Comparison of ENCODE assay signal across 20 mouse cellular contexts in the genomic region with DNA sequence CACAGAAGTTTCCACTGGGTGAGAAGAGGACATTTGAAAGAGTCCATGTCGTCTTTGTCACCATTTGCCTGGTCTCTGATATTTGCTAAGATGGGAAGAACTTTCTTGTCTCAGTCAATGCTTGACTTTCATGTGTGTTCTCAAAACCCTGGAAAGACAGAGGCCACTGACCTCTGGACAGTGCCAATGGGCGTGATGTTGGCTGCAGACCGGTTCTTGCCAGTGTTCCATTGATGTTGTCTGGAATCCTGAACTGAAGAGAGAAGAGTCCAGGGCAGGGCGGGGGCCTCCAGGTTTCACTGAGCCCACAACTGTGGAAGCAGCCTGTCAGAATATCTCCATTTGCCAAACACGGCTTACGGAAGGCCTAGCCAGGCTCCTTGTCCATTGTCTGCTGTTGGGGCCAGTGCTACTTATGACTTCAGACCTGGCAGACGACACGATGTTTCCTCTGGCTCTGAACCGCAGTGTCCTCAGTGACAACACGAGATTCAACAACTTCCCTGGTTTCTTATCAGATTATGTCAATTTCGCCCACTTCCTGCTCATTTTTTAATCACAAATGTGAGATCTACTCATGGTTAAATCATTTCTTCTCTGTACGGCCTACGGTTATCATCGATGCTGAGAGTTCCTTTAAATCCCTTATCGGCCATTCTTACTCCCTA. TPM values are rescaled to one million over a fixed set of nuclear protein-coding genes. Genes with fewer than 3 reads are reported as not detected.
DNase-seq lines count a peak whose midpoint lies in the region; ATAC-seq and TF ChIP-seq lines count a peak whose summit lies in the region.
"Had no signal": no experiment of that assay in that cellular context is flagged by ENCODE, and none has a peak within 500 bp of the region (broad histone marks: within the 10 kb centered on the region; RNA-seq: fewer than 3 reads in every experiment).

No protein-coding gene starts in this region.

- H3K79me2 ChIP-seq in liver, adult 2 months (ENCODE audit: control insufficient read depth, insufficient read depth, low read length): no peaks in the 10 kb centered on the region

- H3K9ac ChIP-seq in heart, embryonic 12.5 days: no peak overlapping the region
- H3K9ac ChIP-seq in liver, adult 2 months (ENCODE audit: low read depth, low read length): no peak overlapping the region
- no peak overlapping the region for H3K9ac ChIP-seq in liver, postnatal 0 days (replicated peaks)
- H3K9ac ChIP-seq: embryonic facial prominence, embryonic 13.5 days; forebrain, embryonic 15.5 days; heart, embryonic 13.5 days; hindbrain, embryonic 15.5 days; liver, embryonic 12.5 days; lung, embryonic 14.5 days; midbrain, embryonic 12.5 days had no signal

- H3K4me2 ChIP-seq in heart, embryonic 12.5 days: no peak overlapping the region
- H3K4me2 ChIP-seq in liver, postnatal 0 days (ENCODE audit: low read depth, low read length): no peak overlapping the region
- H3K4me2 ChIP-seq: embryonic facial prominence, embryonic 13.5 days; forebrain, embryonic 15.5 days; heart, embryonic 13.5 days; hindbrain, embryonic 15.5 days; liver, embryonic 12.5 days; lung, embryonic 14.5 days; midbrain, embryonic 12.5 days had no signal

- no peaks in the 10 kb centered on the region for H3K36me3 ChIP-seq in heart, embryonic 12.5 days
- H3K36me3 ChIP-seq in liver, adult 2 months (ENCODE audit: control insufficient read depth, insufficient read depth, low read length): no peaks in the 10 kb centered on the region
- H3K36me3 ChIP-seq in liver, postnatal 0 days (replicated peaks; ENCODE audit: insufficient read depth, low read length): no peaks in the 10 kb centered on the region
- H3K36me3 ChIP-seq: embryonic facial prominence, embryonic 13.5 days; forebrain, embryonic 15.5 days; heart, embryonic 13.5 days; hindbrain, embryonic 15.5 days; liver, embryonic 12.5 days; midbrain, embryonic 12.5 days had no signal

- no peak overlapping the region for H3K27ac ChIP-seq in heart, embryonic 12.5 days (ENCODE audit: poor library complexity, severe bottlenecking)
- H3K27ac ChIP-seq in liver, adult 2 months (replicated peaks; ENCODE audit: insufficient read depth, low read depth, low read length): no peak overlapping the region
- H3K27ac ChIP-seq in liver, postnatal 0 days (ENCODE audit: low read depth): no peak overlapping the region
- H3K27ac ChIP-seq: embryonic facial prominence, embryonic 13.5 days; forebrain, embryonic 15.5 days; heart, embryonic 13.5 days; hindbrain, embryonic 15.5 days; liver, embryonic 12.5 days; midbrain, embryonic 12.5 days had no signal

- H3K27me3 ChIP-seq in heart, embryonic 12.5 days (replicated peaks): peaks cover 6% of the 10 kb centered on the region; the same call in 1 of the 2 replicates
- no peaks in the 10 kb centered on the region for H3K27me3 ChIP-seq in liver, adult 2 months (ENCODE audit: control insufficient read depth, insufficient read depth, low read length)
- no peaks in the 10 kb centered on the region for H3K27me3 ChIP-seq in liver, postnatal 0 days (ENCODE audit: insufficient read depth, low read length)
- H3K27me3 ChIP-seq: embryonic facial prominence, embryonic 13.5 days; forebrain, embryonic 15.5 days; heart, embryonic 13.5 days; hindbrain, embryonic 15.5 days; midbrain, embryonic 12.5 days had no signal

- H3K9me3 ChIP-seq in heart, embryonic 12.5 days (replicated peaks): no peaks in the 10 kb centered on the region
- no peaks in the 10 kb centered on the region for H3K9me3 ChIP-seq in liver, postnatal 0 days (ENCODE audit: low read length)
- H3K9me3 ChIP-seq: embryonic facial prominence, embryonic 13.5 days; forebrain, embryonic 15.5 days; heart, embryonic 13.5 days; hindbrain, embryonic 15.5 days; liver, embryonic 12.5 days; midbrain, embryonic 12.5 days had no signal

- TF ChIP-seq EP300 in liver, postnatal 0 days (IDR thresholded peaks at IDR 0.05; ENCODE audit: low read depth): no peak

- DNase-seq in heart, postnatal 10 days: peak; percentile 6 to 20
- peak; percentile 62 for DNase-seq in liver, adult 2 months (ENCODE audit: extremely low read depth, low read depth, low spot score)
- DNase-seq in liver, postnatal 0 days: no peak
- peak; percentile 63 to 65 for DNase-seq in kidney, postnatal 36 days
- DNase-seq in spleen, postnatal 36 days (ENCODE audit: low spot score in 2 of 2): no peak
- no peak for DNase-seq in adrenal gland, postnatal 4 days (ENCODE audit: low spot score in 2 of 2)
- DNase-seq: adrenal gland, adult 8-10 months; cerebellum, adult 9-11 months; gastrocnemius, postnatal 36 days; layer of hippocampus, adult 9-11 months; lung, embryonic 14.5 days; thymus, postnatal 25 days had no signal

- ATAC-seq in heart, embryonic 12.5 days (ENCODE audit: insufficient number of reproducible peaks, low FRiP score): no peak
- ATAC-seq in liver, postnatal 0 days: no peak
- ATAC-seq: forebrain, embryonic 15.5 days; intestine, postnatal 0 days; liver, embryonic 12.5 days had no signal

- H3K4me1 ChIP-seq in heart, embryonic 12.5 days (replicated peaks): 0 out of 2 replicates have a peak, but pooled peaks cover 3% of the 10 kb centered on the region
- no peaks in the 10 kb centered on the region; the same call in 1 of the 2 replicates for H3K4me1 ChIP-seq in liver, adult 2 months (ENCODE audit: control insufficient read depth, insufficient read depth, low read length)
- H3K4me1 ChIP-seq in liver, postnatal 0 days (ENCODE audit: insufficient read depth): peaks cover 8% of the 10 kb centered on the region; the same call in 1 of the 2 replicates
- H3K4me1 ChIP-seq: heart, embryonic 13.5 days; hindbrain, embryonic 15.5 days; liver, embryonic 12.5 days had no signal

- 75% methylated on average over 15 of the region's 15 CpGs for WGBS in heart, embryonic 12.5 days
- 68% methylated on average over 15 of the region's 15 CpGs for WGBS in liver, adult 2 months
- 60% methylated on average over 15 of the region's 15 CpGs for WGBS in liver, postnatal 0 days (ENCODE audit: insufficient replicate concordance)

- TF ChIP-seq POLR2A in liver, adult 2 months (IDR thresholded peaks at IDR 0.05; ENCODE audit: extremely low read depth, insufficient read depth, low read length): no peak

- no peak for TF ChIP-seq CTCF in liver, adult 2 months (IDR thresholded peaks at IDR 0.05; ENCODE audit: low read depth, low read length)
- no peak for TF ChIP-seq CTCF in liver, postnatal 0 days (IDR thresholded peaks at IDR 0.05; ENCODE audit: low read depth)

- intact Hi-C loops in heart, postnatal 10 days (cut with DNase I): no loop called here

- no peak overlapping the region for H3K4me3 ChIP-seq in heart, embryonic 12.5 days
- H3K4me3 ChIP-seq in liver, adult 2 months (ENCODE audit: insufficient read depth, low read depth, low read length): no peak overlapping the region
- no peak overlapping the region for H3K4me3 ChIP-seq in liver, postnatal 0 days (ENCODE audit: low read depth, low read length)
- H3K4me3 ChIP-seq: embryonic facial prominence, embryonic 13.5 days; forebrain, embryonic 15.5 days; heart, embryonic 13.5 days; hindbrain, embryonic 15.5 days; liver, embryonic 12.5 days; midbrain, embryonic 12.5 days had no signal

RNA-seq across cellular contexts. Expression of a gene that starts 43.6 kb away (rescaled TPM):
- 10 to 100 TPM; 80.1 to 96.8 TPM for total RNA-seq in heart, postnatal 10 days (2021)
- polyA plus RNA-seq in heart, embryonic 12.5 days (2016; fragmentation: Nextera tagmentation; extraction: Ambion mirVana): 69.1 and 70.4 TPM in 2 replicates
- total RNA-seq in liver, adult 2 months (2014; rRNA removed): 58.0 and 61.8 TPM in 2 replicates
- polyA plus RNA-seq in liver, adult 2 months (2012; rRNA removed): 32.4 and 38.4 TPM in 2 replicates
- 37.0 and 39.4 TPM in 2 replicates for polyA plus RNA-seq in liver, postnatal 0 days (2015; fragmentation: Nextera tagmentation; extraction: Ambion mirVana)
- 100 to 1,000 TPM; 130 to 131 TPM for total RNA-seq in adrenal gland, postnatal 4 days (2021)

Comparison
In these comparisons a context has a peak if more than half of its experiments do, and no peak if none do; other contexts are left out.
1. DNase-seq: peak in heart, postnatal 10 days (2 of 2), liver, adult 2 months (single experiment) and kidney, postnatal 36 days (2 of 2); none in liver, postnatal 0 days (single experiment), spleen, postnatal 36 days (0 of 2) and adrenal gland, postnatal 4 days (0 of 2).